Comparison of ENCODE assay signal across 8 mouse cellular contexts in genomic region chr2:156401331-156401730, GRCm38 (mm10). TPM values are rescaled to one million over a fixed set of nuclear protein-coding genes. Genes with fewer than 3 reads are reported as not detected.
DNase-seq lines count a peak whose midpoint lies in the region; ATAC-seq and TF ChIP-seq lines count a peak whose summit lies in the region.

No protein-coding gene starts in this region.

- no peaks in the 10 kb centered on the region for H3K9me3 ChIP-seq in heart, embryonic 11.5 days (replicated peaks; ENCODE audit: control insufficient read depth, low read length)
- no peaks in the 10 kb centered on the region for H3K9me3 ChIP-seq in hindbrain, embryonic 14.5 days (ENCODE audit: control insufficient read depth, low read length)

- TF ChIP-seq CTCF in left cerebral cortex, adult 2 months (IDR thresholded peaks at IDR 0.05): no peak

- 4% methylated on average over 9 of the region's 9 CpGs for WGBS in heart, embryonic 11.5 days (ENCODE audit: insufficient replicate concordance)
- 4% methylated on average over 9 of the region's 9 CpGs for WGBS in hindbrain, embryonic 14.5 days

- intact Hi-C loops in left cerebral cortex, adult 2 months (cut with DNase I): no loop called here

- H3K4me1 ChIP-seq in heart, embryonic 11.5 days (ENCODE audit: control insufficient read depth, insufficient read depth, low read length): peaks cover 7% of the 10 kb centered on the region
- peaks cover 7% of the 10 kb centered on the region for H3K4me1 ChIP-seq in hindbrain, embryonic 14.5 days (replicated peaks; ENCODE audit: control insufficient read depth, insufficient read depth, low read length)

- no peak overlapping the region for H3K4me3 ChIP-seq in heart, embryonic 11.5 days (ENCODE audit: low read depth, low read length)
- H3K4me3 ChIP-seq in hindbrain, embryonic 14.5 days (replicated peaks; ENCODE audit: low read length): peak overlapping the region; percentile 11; the same call in 1 of the 2 replicates
- H3K4me3 ChIP-seq in left cerebral cortex, adult 2 months: no peak overlapping the region

- no peaks in the 10 kb centered on the region for H3K36me3 ChIP-seq in heart, embryonic 11.5 days (ENCODE audit: control insufficient read depth, insufficient read depth, low read length)
- no peaks in the 10 kb centered on the region for H3K36me3 ChIP-seq in hindbrain, embryonic 14.5 days (replicated peaks; ENCODE audit: control insufficient read depth, insufficient read depth)

- peak overlapping the region; percentile 50 for H3K4me2 ChIP-seq in heart, embryonic 11.5 days
- H3K4me2 ChIP-seq in hindbrain, embryonic 14.5 days (replicated peaks): peak overlapping the region; percentile 46

- no peak overlapping the region for H3K27ac ChIP-seq in heart, embryonic 11.5 days (ENCODE audit: low read depth, low read length)
- peak overlapping the region; percentile 76 for H3K27ac ChIP-seq in hindbrain, embryonic 14.5 days
- H3K27ac ChIP-seq in left cerebral cortex, adult 2 months: no peak overlapping the region

- DNase-seq in heart, adult 9 months (ENCODE audit: low spot score in 2 of 2): no peak
- DNase-seq in embryo, embryonic 10 days (ENCODE audit: low spot score): peak; percentile 90
- peak; percentile 73 for DNase-seq in hindbrain, embryonic 14.5 days (ENCODE audit: low spot score)
- peak; percentile 35 to 70 for DNase-seq in left cerebral cortex, adult 2 months (ENCODE audit: extremely low spot score in 1 of 2, low spot score in 2 of 2)
- DNase-seq in mesoderm, embryonic 11.5 days (ENCODE audit: low read depth, low spot score): peak; percentile 86
- peak; percentile 37 to 47 for DNase-seq in spleen, adult 18-20 months
- DNase-seq in heart, adult 11 months: no peak

- ATAC-seq in heart, embryonic 11.5 days (replicated peaks; ENCODE audit: insufficient number of reproducible peaks, low FRiP score, low TSS enrichment): 0 out of 2 replicates have a peak, but pooled peaks have one; percentile 31
- peak; percentile 92 for ATAC-seq in hindbrain, embryonic 14.5 days (ENCODE audit: low FRiP score)

- H3K9ac ChIP-seq in heart, embryonic 11.5 days (ENCODE audit: low read depth, low read length): peak overlapping the region; percentile 34; the same call in 1 of the 2 replicates
- peak overlapping the region; percentile 57; the same call in 1 of the 2 replicates for H3K9ac ChIP-seq in hindbrain, embryonic 14.5 days

- peaks cover 2% of the 10 kb centered on the region; the same call in 1 of the 2 replicates for H3K27me3 ChIP-seq in heart, embryonic 11.5 days (ENCODE audit: control insufficient read depth, insufficient read depth, low read length)
- H3K27me3 ChIP-seq in hindbrain, embryonic 14.5 days (ENCODE audit: control insufficient read depth, insufficient read depth, low read length): no peaks in the 10 kb centered on the region

RNA-seq across cellular contexts. Expression of gene Epb41l1, which starts 19.4 kb away (rescaled TPM):
- 1.6 and 2.3 TPM in 2 replicates for polyA plus RNA-seq in heart, embryonic 11.5 days (2014; fragmentation: Nextera tagmentation; extraction: Ambion mirVana)
- polyA plus RNA-seq in hindbrain, embryonic 14.5 days (2014; fragmentation: Nextera tagmentation; extraction: Ambion mirVana): 19.5 and 24.3 TPM in 2 replicates
- 100 to 1,000 TPM; 376 to 385 TPM for total RNA-seq in left cerebral cortex, adult 2 months (2021)

Comparison
In these comparisons a context has a peak if more than half of its experiments do, and no peak if none do; other contexts are left out.
1. DNase-seq: peak in embryo, embryonic 10 days (single experiment), hindbrain, embryonic 14.5 days (single experiment), left cerebral cortex, adult 2 months (2 of 2), mesoderm, embryonic 11.5 days (single experiment) and spleen, adult 18-20 months (2 of 2); none in heart, adult 9 months (0 of 2) and heart, adult 11 months (single experiment).